Mouse (Mus musculus) mouse trophoblast stem cell (cell line): ENCODE measurements around the gene F11r.

Experiments used
- in situ Hi-C, 2 experiments: fragments of 300-500 bp; cut with MseI, MboI; formaldehyde crosslinking; loops; 2 replicates in 1 of 2; 3 replicates in 1 of 2; pipeline ENCODE4 v1.15.1; 2025

F11r gene

DNA sequence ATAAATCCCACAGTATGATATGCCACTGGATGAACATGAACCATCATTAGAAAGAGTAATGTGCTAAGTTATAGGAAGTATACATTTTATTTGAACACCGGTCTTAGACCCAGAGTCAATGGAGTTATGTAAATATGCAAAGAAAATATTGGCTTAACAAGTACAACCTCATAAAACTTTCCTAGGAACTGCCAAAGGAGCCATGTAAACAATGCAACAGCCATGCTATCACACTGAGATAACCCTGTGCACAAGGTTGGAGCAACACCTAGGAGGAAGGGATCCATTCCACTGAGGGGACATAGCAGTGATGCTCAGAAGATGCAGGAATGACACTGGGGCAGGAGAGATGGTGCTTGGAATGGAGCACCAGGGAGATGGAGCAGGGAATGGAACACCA, 76.4 kb downstream of the F11r start:
- in situ Hi-C loops, result no loop called here
